Mouse (Mus musculus) left cerebral cortex, postnatal 10 days (tissue): ENCODE data around the gene Cbfa2t2. TPM values are rescaled to one million over a fixed set of nuclear protein-coding genes. Genes with fewer than 3 reads are reported as not detected.

Experiments used
- DNase-seq, 2 experiments: peaks; one replicate each; pipeline ENCODE4 v3.0.0; 2021 to 2022; ENCODE audit warnings: low spot score in 2 of 2, mixed read lengths in 1 of 2; ENCODE audit errors: extremely low spot score in 1 of 2
- intact Hi-C: fragments of 180-260 bp; cut with DNase I; formaldehyde crosslinking; loops from one replicate; pipeline ENCODE4 v1.15.1; 2025
- total RNA-seq, 2 experiments: library from RNA; stranded (reverse); gene quantifications; 2 replicates each; pipeline ENCODE4 v1.2.3; 2021

The Cbfa2t2 gene
- total RNA-seq, 2 experiments from 2014 or later, result 41.7 to 52.1 TPM

DNA sequence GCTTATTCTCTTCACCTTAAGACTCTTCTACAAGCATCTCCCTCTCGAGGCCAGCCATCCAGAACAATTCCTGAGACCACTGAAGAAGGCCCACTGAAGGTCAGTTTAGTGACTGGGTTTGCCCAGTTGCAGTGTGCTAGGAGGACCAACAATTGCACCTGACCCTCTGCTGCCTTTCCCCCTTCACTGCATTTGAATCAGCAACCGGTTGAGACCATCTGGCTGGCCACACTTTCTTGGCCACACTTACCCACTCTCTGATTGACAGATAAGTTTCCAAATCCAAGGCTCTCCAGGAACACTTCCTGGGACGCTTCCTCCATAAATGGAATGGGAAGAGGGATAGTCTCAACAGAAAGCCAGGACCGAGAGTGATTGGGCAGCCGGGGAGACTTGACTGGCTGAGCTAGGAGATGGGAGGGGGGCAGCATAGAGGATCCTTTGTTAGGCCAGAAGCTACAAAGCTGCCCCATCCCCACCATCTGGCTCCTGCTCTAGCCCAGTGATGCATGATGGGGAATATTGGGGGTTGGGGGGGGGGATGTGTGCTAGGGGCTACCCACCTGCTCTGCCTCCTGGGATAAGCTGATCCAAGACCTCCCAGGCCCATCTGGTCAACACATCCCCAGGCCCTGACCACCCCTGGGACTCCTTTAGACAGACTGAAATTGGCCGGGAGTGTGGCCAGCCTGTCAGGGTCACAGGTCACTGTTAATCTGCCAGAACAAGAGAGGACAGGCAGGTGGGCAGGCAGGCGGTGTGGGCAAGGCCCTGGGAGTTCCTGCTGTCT is 15.1 kb upstream of the Cbfa2t2 start:
- intact Hi-C loops, result no loop called here
- peak in 1 of 2 experiments; percentile 37 for DNase-seq

- intact Hi-C loops, result no loop called here
- DNase-seq, result no peak
Measured at GRCm38 (mm10) chr2:154422181-154422580, 14.1 kb upstream of the Cbfa2t2 start.

- DNase-seq, result no peak
- intact Hi-C loops, result no loop called here
Measured at GRCm38 (mm10) chr2:154423548-154423947, 12.7 kb upstream of the Cbfa2t2 start.

- DNase-seq, result no peak
- intact Hi-C loops, result loop anchor here (5.0 kb wide), 1 partner anchor 187 kb away; the partner anchor contains the start of genes 4930519P11Rik and Zfp341
Measured at GRCm38 (mm10) chr2:154425522-154425921, 10.8 kb upstream of the Cbfa2t2 start.

DNA sequence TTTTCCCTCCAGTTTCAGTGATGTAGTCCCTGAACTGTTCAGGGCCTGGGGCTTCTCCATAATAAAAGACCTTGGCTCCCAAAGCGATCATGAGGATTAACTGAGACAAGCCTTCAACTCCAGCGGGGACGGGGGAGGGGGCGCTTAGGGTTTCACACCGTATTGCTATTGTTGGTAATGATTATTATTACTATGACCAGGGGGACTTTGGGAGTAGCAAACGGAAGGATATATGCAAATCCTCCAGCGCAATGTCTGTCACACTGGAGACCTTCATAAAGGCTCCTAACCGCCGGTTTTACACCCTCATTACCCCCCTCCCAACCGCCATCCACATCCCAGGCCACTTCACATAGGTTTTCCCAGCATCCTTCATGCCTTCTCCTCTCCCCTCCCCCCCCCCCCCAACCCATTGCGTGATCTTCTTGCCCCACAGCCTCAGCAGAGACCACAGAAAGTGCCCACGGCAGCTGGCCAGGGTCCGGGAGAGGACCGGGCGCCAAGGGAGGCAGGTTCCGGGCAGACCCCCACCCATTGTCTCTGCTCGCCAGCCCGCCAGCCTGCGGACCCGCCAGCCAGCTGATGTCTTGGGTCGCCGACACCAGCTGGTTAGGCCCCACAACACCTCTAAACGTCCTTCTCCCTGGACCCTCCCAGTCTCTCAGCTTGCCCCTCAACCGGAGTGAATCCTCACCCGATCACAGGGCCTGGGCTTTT is 9.9 kb upstream of the Cbfa2t2 start:
- intact Hi-C loops, result loop anchor here (5.0 kb wide), 1 partner anchor 186 kb away; the partner anchor contains the start of genes 4930519P11Rik and Zfp341
- peak in 1 of 2 experiments; percentile 26 for DNase-seq

DNA sequence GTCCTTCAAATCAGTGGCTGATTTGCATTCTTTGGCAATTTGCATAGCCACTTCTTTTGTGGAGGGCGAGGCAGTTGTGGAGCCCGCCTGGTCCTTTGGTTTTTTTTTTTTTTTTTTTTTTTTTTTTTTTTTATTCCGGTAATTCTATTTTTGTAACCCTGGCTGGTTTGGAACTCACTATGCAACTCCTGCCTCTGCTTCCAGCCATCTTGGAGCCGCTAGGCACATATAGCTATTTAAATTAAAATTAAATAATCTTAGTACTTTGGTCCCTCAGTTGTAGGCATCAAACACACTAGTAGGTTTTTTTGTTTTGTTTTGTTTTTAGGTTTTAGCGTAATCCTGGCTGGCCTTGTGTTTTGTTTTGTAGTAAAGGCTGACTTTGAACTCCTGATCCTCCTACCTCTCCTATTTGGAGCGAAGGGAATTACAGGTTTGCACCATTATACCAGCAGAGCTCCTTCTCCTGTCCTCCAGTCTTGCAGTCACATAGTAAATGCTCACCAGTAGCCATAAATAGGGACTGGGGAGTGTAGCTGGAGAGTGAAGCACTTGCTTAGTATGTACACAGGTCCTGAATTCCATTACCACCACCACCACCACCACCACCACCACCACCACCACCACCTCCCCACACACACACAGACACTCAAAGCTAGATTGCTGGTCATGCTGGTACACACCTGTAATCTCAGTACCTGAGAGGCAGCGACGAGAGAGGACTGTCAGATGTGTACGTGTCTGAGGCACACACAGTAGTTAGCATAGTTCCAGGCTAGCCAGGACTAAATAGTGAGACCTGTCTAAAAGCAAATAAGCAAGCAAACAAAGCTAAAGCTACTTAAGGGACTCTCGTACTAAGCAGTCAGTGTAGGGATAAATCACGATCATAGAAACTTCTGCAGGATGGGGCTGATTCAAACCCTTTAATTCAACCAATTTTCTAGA is 9.1 kb upstream of the Cbfa2t2 start:
- intact Hi-C loops, result loop anchor here (5.0 kb wide), 1 partner anchor 185 kb away; the partner anchor contains the start of genes 4930519P11Rik and Zfp341
- no peak for DNase-seq

DNA sequence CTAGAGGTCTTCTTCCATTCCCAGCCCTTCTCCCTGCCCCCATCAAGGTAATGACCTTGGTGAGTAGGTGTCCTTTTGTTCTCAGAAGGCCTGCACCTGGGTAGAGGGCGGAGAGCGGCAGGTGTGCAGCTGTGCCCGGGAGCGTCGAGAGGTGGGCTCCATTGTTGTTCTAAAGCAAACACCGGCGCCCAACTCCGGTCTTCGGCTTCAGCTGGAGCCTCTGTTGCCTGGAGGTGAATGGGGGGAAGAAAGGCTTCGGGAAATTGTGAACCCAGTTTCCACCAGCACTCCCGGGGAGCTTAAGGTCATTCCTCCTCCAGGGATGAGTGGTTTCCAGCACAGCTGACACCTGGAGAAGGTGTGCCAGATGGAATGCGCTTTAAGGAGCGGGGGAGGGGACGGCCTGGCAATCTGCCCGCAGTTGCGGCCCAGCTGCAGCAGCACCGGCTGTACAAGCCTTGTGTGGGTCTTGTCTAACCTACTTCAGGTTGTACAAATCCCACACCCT is 8.4 kb upstream of the Cbfa2t2 start:
- peak in 1 of 2 experiments; percentile 48 for DNase-seq
- intact Hi-C loops, result loop anchor here (5.0 kb wide), 1 partner anchor 184 kb away; the partner anchor contains the start of genes 4930519P11Rik and Zfp341

DNA sequence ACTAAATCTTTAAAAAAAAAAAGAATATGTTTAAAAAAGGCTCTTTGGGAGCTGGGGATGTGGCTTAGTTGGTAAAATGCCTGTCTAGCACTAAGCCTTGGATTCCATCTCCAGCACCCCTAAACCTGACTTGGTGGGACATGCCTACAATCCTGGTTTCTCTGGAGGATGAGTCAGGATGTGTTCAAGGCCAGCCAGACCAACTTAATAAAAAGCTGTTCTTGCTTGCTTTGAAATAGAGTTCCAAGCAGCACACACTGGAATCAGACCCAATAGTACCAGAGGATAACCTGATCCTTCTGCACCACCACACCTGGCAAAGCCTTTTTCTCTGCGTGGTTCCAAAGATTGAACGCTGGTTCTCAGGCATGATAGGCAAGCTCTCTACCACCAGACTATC is 5.7 kb upstream of the Cbfa2t2 start:
- intact Hi-C loops, result no loop called here
- DNase-seq, result no peak

DNA sequence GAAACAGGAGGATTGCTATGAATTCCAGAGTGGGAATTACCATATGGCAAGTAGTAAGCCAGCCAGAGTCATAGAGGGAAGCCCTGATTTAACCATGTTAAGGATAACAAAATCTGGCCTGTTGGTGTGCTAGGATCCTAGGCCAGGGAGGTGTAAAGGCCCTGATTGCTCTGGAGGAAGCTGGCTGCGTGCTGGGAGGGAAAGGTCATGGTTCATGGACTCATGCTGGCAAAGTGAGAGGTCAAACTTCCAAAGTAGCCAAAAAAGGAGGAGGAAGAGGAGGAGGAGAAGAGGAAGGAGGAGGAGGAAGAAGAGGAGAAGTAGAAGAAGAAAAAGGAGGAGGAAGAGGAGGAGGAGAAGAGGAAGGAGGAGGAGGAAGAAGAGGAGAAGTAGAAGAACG is 3.6 kb upstream of the Cbfa2t2 start:
- intact Hi-C loops, result no loop called here
- no peak for DNase-seq

- no peak for DNase-seq
- intact Hi-C loops, result no loop called here
Measured at GRCm38 (mm10) chr2:154433391-154433790, 2.9 kb upstream of the Cbfa2t2 start.

- intact Hi-C loops, result loop anchor here (5.0 kb wide), 1 partner anchor 103 kb away; no protein-coding TSS in a partner anchor
- no peak for DNase-seq
Measured at GRCm38 (mm10) chr2:154434690-154435089, 1.6 kb upstream of the Cbfa2t2 start.

GRCm38 (mm10) chr2:154436076-154436457 is 214 bp upstream of the Cbfa2t2 start:
- intact Hi-C loops, result loop anchor here (5.0 kb wide), 1 partner anchor 101 kb away; no protein-coding TSS in a partner anchor
- peak; percentile 96 to 99 for DNase-seq

GRCm38 (mm10) chr2:154437191-154437527 is 878 bp downstream of the Cbfa2t2 start:
- intact Hi-C loops, result loop anchor here (5.0 kb wide), 1 partner anchor 100 kb away; no protein-coding TSS in a partner anchor
- DNase-seq, result no peak

DNA sequence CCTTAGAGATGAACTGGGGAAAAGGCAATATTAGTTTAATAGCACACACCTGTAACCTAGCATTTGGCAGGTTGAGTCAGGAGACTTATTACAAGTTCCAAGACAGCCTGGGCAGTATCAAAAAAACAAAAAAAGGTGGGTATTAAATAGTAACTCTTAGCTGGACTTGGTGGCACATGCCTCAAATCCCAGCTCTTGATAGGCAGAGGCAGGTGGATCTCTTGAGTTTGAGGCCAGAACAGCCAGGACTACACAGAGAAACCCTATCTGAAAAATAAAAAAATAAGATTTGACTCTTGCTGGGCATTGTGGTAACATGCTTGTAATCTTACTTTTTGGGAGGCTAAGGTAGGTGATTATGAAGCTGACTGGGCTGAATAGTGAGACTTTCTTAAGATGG is 4.2 kb downstream of the Cbfa2t2 start:
- intact Hi-C loops, result no loop called here

GRCm38 (mm10) chr2:154447821-154448220 is 11.5 kb downstream of the Cbfa2t2 start:
- intact Hi-C loops, result no loop called here
- DNase-seq, result no peak

More for the DNA sequence above, 4.2 kb downstream of the Cbfa2t2 start:
- no peak for DNase-seq

GRCm38 (mm10) chr2:154448633-154449032 is 12.4 kb downstream of the Cbfa2t2 start:
- no peak for DNase-seq
- intact Hi-C loops, result no loop called here

DNA sequence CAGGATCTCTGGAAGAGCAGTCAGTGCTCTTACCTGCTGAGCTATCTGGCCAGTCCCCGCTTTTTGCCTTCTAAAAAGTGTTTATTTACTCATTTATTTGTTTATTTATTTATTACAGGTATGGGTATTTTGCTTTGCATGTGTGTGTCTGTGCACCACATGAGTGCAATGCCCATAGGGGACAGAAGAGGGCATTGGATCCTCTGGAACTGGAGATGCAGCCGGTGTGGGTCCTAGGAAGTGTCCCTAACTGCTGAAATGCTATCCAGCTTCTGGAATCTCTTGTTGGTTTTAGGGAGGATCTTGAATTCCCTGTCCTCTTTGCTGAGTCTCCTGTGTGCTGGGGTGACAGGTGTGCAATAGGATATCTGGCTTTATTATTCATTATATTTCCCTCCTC is 16.7 kb downstream of the Cbfa2t2 start:
- intact Hi-C loops, result no loop called here
- DNase-seq, result no peak

- intact Hi-C loops, result no loop called here
- no peak for DNase-seq
Measured at GRCm38 (mm10) chr2:154454099-154454498, 17.8 kb downstream of the Cbfa2t2 start.
